Mouse (Mus musculus) MEL (cell line): Measurements from ENCODE around the gene Tmem165.

Experiments used
- BHLHE40 ChIP-seq: IDR thresholded peaks from 2 replicates; pipeline ENCODE4 v1.6.1; 2012; ENCODE audit warnings: low read depth, mild to moderate bottlenecking, inconsistent platforms, low read length, improper control_type of control experiment, borderline replicate concordance
- CTCF ChIP-seq, 3 experiments: IDR thresholded peaks in 2 of 3; conservative IDR thresholded peaks in 1 of 3; 2 replicates each; pipeline ENCODE4 v1.5.1; 2011 to 2012; ENCODE audit warnings: low read length in 3 of 3, low read depth in 2 of 3, mild to moderate bottlenecking in 2 of 3, improper control_type of control experiment in 1 of 3, inconsistent platforms in 1 of 3, mixed read lengths in 1 of 3, moderate library complexity in 1 of 3; ENCODE audit not compliant: control insufficient read depth in 1 of 3, insufficient read depth in 1 of 3, poor library complexity in 1 of 3, severe bottlenecking in 1 of 3
- POLR2A ChIP-seq, 2 experiments: IDR thresholded peaks; 2 replicates each; pipeline ENCODE4 v1.6.1; 2011 to 2012; ENCODE audit warnings: low read length in 2 of 2, mild to moderate bottlenecking in 2 of 2, control low read depth in 1 of 2, improper control_type of control experiment in 1 of 2, low read depth in 1 of 2, moderate library complexity in 1 of 2; ENCODE audit not compliant: control insufficient read depth in 1 of 2, insufficient read depth in 1 of 2, poor library complexity in 1 of 2
- TCF12 ChIP-seq: IDR thresholded peaks from 2 replicates; pipeline ENCODE4 v1.6.1; 2014; ENCODE audit warnings: low read depth, mild to moderate bottlenecking, inconsistent platforms, low read length, improper control_type of control experiment, moderate library complexity

DNA sequence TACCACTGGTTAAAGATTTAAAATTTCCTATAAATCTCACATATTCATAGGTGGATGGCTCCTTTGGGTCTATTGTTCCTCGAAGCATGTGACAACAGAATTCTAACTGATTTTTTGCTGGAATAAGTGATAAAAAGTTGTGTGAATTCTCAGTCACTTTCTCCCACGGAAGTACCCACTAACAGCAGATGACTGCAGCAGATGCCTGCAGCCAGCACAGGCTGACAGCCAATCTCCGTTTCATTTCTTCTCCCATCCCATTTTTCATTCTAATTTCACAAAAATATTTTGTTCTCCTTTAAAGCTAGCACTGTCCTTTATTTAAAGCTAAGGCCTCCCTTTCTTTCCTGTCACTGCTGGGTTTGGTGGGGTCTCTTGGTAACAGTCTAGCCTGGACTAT lies 61.7 kb downstream of the Tmem165 start:
- no peak for TF ChIP-seq BHLHE40
- TF ChIP-seq TCF12 = no peak
- no peak for TF ChIP-seq CTCF (IDR thresholded peaks at IDR 0.05 in 2 of 3, conservative IDR thresholded peaks at IDR 0.05 in 1 of 3; ENCODE audit: control insufficient read depth in 1 of 3, insufficient read depth in 1 of 3, low read depth in 2 of 3, low read length in 3 of 3, poor library complexity in 1 of 3, severe bottlenecking in 1 of 3)
- no peak for TF ChIP-seq POLR2A (IDR thresholded peaks at IDR 0.05; ENCODE audit: control insufficient read depth in 1 of 2, insufficient read depth in 1 of 2, low read depth in 1 of 2, low read length in 2 of 2, poor library complexity in 1 of 2)
